Mouse (Mus musculus): Measurements from ENCODE around the gene Utp11.

The Utp11 gene

GRCm38 (mm10) chr4:124632856-124633255 lies 60.5 kb downstream of the Utp11 start:
- DNase-seq (ENCODE audit: low spot score in 2 of 2): no peak

- no peak for DNase-seq (ENCODE audit: low spot score in 2 of 2)
Measured at GRCm38 (mm10) chr4:124631456-124631855, 61.9 kb downstream of the Utp11 start.

All from frontal cortex, postnatal 10 days (tissue).